Mouse (Mus musculus) hematopoietic stem cell, adult 5-6 weeks (primary cell): ENCODE data around the gene Ggta1. TPM values are rescaled to one million over a fixed set of nuclear protein-coding genes. Genes with fewer than 3 reads are reported as not detected.

Source experiments
- ATAC-seq, 2 experiments: fragments of 125-278 bp in 1 of 2; replicated peaks in 1 of 2; 2 replicates each; pipeline ENCODE4 v1.8.0; 2016 to 2017; ENCODE audit warnings: inconsistent platforms in 2 of 2, mild to moderate bottlenecking in 2 of 2, moderate number of reproducible peaks in 2 of 2, low read depth in 1 of 2, moderate TSS enrichment in 1 of 2; ENCODE audit not compliant: low FRiP score in 2 of 2, poor library complexity in 2 of 2, severe bottlenecking in 2 of 2, insufficient read depth in 1 of 2, low TSS enrichment in 1 of 2
- total RNA-seq: library from RNA; stranded (forward); fragments of 172-1452, 232-1000 nt; gene quantifications from 2 replicates; pipeline ENCODE4 v1.2.3, GENCODE M21; 2017

Gene Ggta1
- total RNA-seq, 1 experiment from 2014 or later = 65.5 TPM

- ATAC-seq = no peak
Observed at GRCm38 (mm10) chr2:35427559-35427958, 35.5 kb downstream of the Ggta1 start.

GRCm38 (mm10) chr2:35423711-35424339 lies 39.2 kb downstream of the Ggta1 start:
- no peak for ATAC-seq

DNA sequence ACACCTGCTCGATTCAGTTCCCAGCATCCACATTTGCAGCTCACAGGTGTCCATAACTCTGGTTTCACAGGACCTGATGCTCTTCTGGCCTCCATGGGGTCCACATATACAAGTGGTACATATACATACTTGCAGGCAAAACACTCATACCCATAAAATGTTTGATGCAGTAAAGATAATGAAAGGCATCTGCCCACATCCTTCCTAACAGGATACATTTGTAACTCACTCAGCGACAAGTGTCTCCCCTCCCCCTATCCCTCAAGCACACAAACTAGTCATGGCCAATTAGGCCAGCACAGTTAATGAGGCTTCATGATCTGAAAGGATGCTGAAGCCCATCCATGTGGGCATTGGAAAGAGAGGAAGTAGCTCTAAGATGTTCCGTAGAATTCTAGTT lies 40.6 kb downstream of the Ggta1 start:
- peak; percentile 33 to 51; a peak in 3 of 4 replicates for ATAC-seq

DNA sequence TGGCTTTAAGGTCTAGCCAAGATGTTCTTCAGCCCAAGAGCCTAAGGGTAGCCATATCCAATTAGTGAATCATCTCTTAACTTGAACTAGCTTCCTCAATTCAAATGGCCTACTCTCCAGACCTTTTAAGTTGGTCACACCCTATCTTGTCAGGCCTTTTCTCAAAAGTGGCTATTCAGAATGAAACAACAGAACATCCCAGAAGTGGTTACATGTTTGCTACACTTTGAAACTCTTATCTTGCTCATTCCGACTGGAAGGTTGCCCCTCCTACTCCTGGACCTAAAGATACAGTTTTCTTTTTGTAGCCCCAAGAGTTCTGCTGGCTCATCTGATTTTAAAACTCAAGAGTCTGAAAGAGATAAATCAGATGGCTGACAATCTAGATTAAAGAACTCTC lies 42.4 kb downstream of the Ggta1 start:
- no peak for ATAC-seq

DNA sequence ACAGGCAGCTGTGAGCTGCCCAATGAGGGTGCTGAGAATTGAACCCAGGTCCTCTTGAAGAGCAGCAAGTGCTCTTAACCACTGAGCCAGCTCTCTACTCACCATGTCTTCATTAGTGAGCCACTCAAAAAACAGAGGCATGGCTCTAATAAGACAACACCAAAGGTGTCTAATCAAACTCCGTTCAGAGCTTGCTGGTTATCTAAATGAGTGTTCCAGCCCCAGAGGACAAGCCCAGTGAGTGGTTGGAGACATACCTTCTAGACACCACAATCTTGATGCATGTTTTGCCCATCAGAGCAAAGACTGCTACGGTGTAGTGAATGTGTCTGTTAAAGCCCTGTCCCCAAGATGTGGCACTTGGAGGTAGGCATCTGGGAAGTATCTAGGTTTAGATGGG lies 43.4 kb downstream of the Ggta1 start:
- no peak for ATAC-seq

GRCm38 (mm10) chr2:35419243-35419642 lies 43.8 kb downstream of the Ggta1 start:
- ATAC-seq = no peak

GRCm38 (mm10) chr2:35417231-35417630 lies 45.8 kb downstream of the Ggta1 start:
- no peak for ATAC-seq

- ATAC-seq = peak in 1 of 2 experiments; percentile 44; a peak in 1 of 4 replicates
Observed at GRCm38 (mm10) chr2:35416473-35416872, 46.6 kb downstream of the Ggta1 start.

DNA sequence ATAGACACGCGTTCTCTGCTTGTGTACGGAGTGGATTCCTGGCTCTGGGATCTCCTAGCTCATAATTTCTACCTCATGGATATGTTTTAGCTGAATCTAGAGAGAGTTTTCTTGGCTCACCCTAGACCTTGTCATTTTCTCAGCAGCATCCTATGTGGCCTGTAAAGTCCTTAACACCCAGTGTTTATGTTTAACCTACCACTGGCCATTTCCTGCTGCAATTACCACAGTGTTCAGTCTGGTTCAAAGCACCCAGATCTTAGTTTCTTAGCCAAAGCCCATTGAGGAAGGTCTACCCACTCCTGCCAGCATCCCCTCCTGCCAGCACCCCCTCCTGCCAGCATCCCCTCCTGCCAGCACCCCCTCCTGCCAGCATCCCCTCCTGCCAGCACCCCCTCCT lies 50.2 kb downstream of the Ggta1 start:
- no peak for ATAC-seq

DNA sequence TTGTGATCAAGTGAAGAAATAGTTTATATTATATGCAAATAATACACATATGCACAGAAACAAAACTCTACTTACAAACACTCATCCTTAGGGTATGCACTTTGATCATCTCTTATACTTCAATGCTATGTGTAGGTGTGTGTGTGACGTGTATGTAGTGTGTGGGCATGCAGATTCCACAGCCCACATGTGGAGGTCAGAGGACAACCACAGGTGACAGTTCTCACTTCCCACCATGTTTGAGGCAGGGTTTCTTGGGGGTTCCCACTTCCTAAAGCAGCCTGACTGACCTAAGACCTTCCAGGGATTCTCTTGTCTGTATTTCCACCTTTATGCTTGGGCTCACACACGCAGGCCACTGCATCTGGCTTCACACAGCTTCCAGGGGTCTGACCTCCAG lies 50.8 kb downstream of the Ggta1 start:
- no peak for ATAC-seq

DNA sequence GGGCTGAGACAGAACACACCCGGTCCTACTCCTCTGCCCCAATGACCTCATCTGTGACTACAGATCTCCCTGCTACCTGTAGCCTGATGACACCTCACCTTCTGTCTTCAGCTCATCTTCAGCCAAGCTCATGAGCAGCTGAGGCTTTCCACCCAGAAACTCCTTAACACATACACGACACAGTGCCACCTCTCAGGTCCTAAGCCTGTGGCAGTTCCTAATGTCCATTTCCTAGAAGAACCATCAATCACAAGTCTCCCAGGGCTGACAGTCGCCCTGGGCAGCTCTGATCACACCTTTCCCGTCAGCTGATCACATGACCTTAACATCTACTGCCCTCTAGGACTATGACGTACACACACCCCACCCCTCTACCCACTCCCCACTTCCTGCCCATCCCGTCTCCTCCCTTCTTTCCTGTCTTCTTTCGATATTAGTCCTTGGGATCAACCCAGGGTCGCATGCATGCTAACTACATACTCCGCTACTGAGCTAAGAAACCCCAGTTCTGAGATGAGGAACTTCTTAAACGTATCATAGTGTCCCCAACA lies 51.3 kb downstream of the Ggta1 start:
- no peak for ATAC-seq

DNA sequence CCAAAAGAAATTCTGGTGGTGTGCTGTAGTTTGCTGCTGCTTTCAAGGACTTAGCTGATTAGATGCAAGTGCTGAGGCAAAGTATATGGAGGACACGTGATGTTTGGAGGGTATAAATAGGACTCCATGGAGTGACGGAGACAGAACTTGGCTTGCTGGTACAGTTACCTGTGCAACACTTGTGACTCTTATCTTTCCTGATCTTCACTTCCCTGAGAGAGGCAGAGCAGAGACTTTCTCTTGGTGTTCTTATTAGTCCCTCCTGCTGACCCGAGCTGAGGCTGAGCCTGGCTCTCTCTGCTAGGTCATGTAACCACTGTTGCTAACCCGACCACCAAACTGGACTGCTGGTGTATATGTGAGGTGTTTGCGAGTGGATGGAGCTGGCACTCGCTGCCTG lies 53.6 kb downstream of the Ggta1 start:
- ATAC-seq = no peak

DNA sequence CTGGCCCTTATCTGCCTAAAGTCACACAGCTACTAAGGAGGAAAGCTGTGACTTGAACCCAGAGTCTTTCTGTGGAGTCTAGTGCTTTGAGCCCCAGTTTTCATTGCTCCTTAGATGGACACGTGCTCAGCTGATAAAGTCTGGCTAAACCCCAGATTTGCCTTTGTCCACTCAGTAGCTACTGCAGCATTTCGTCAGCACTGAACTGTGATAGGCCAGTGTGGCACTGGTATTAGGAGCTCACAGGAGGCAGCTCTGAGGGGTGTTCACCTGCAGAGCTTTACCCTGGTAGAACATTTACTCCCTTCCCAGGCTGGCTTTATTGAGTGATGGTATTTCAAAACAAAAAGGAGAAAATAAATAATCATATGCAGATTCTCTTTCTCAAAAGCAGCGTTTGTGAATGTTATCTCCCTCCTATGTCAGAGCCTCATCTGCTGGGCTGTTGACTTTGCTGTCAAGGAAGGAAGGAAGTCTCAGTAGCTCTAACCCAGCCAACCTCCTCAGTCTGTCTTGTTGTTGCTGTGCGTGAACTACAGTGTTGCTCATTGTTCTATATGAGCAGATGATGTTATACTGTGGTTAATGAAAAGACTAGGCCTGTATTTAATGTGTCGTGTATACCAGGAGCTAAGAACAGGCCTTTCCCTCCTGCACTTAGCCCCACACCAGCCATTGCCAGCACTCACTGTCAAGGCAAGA lies 54.5 kb downstream of the Ggta1 start:
- ATAC-seq = no peak

DNA sequence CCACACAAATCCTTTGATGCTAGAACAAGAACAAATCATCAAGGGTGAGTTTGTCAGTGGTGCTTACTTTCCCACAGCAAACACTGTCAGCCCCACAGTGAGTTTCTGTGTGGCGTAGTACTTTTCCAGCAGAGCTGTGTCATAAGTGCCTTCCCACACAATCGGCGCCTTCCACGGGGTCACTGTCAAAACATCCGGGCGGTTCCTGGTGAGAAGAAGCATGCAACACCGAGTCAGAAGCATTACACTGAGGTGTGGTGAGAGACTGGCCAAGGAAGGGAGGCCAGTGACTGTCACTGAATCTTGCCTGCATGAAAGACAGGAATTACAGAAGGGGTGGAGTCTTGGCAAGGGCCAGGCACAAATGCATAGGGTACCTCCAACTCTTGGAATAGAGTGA lies 55.2 kb downstream of the Ggta1 start:
- ATAC-seq = no peak

GRCm38 (mm10) chr2:35407266-35407665 lies 55.8 kb downstream of the Ggta1 start:
- ATAC-seq = no peak

DNA sequence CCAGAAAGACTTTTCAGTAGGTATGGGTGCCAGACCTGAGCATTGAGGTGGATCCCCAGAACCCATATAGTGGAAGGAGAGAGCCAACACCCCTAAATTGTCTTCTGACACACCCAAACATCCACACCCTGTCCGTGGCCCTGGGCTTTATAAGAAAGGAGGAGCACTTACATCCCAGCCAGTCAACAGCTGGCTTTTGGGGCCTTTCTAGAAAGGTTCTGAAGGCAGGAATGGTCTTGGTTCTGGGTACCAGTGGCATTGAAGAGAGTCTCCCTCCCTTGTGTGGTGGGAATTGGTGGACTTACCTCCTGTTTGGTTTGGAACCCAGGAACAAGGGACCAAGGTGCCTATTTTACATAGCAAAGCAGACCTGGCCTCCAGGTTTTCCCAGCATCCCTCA lies 56.4 kb downstream of the Ggta1 start:
- ATAC-seq = no peak

DNA sequence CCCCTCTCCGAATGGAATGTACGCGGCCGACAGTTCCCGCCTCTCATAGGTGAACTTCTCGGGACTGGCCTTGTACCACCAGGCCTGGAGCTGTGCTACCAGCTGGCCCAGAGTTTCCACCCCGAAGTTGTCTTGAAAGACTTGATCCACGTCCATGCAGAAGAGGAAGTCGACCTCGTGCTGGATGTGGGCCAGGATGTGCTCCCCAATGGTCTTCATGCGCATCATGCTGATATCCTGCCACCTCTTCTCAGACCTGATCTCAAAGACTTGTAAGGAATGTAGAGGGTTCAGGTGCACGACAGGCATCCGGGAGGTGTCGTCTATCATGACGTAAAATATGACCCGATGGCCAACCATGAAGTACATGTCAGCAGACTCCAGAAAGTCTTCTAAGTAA lies 60.6 kb downstream of the Ggta1 start:
- no peak for ATAC-seq

DNA sequence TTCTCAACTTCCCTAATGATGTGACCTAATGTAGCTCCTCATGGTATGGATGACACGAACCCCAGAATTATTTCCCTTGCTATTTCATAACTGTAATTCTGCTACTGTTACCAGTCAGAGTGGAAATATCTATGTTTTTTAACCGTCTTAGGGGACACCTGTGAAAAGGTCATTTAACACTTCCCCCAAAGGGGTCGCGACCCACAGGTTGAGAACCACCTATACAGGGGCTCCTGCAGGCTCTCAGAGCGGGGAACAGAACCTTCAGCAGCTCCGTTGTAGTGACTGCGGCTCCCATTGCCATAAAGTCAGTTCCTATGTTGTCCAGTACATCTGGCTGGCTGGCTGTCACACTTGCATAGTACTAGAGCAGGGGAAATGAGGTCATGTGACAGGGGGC lies 62.3 kb downstream of the Ggta1 start:
- ATAC-seq = no peak
